Mouse (Mus musculus): ENCODE results near the gene Brsk1.

Gene Brsk1

DNA sequence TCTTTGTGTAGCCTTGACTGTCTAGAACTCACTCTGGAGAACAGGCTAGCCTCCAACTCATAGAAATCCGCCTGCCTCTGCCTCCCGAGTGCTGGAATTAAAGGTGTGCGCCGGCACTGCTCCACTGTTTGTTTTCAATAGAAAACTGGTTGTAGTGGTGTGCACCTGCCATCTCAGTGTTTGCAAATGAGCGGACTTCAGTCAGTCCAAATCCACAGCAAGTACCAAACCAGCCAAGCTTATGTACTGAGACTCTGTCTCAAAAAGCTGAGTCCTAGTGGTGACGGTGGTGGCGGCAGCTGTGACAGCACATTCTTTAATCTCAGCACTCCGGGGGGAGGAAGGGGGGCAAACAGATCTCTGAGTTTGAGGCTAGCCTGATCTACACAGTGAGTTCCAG, 21.9 kb upstream of the Brsk1 start:
- DNase-seq (ENCODE audit: extremely low read depth, insufficient read length, low spot score), result no peak

DNA sequence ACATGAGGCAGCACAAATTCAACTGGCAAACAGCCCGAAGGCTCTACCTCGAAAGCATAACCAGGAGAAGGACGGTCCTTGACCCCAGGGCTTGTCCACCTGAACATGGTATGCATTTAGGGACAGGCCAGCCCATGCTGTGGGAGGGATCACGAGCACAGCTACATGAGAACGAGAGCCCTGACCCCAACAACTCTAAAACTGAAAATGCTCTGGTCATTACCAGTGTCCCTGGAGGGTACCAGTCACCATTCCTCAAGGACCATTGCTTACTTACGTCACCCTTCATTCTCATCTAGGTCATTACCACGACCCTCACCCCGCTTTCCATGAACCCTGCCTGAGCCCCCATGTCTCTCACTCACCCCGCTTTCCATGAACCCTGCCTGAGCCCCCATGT, 21.2 kb upstream of the Brsk1 start:
- no peak for DNase-seq (ENCODE audit: extremely low read depth, insufficient read length, low spot score)

DNA sequence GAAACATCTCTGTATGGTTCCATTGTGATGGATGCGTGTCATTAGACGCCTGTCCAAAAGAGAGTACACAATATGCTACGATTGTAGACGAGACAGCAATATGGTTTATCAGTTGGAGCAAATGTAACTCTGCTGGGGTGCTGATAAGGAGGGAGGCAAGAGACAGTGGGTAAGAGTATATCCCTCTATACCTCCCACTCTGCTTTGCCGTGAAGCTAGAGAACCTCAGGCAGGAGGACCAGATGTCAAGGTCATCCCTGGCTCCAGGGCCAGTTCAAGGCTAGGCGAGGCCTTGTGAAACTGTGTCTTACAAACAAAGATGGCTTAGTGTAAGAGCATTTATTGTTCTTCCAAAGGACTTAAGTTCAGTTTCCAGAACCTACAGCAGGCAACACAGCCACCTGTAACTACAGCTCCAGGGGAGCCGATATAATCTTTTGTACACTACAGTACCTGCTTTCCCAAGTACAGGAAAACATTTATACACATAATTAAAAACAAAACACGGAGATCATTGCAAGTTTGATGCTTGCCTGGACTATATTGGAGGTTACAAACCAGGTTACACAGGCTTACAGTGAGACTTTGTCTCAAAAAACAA, 19.6 kb upstream of the Brsk1 start:
- no peak for DNase-seq (ENCODE audit: extremely low read depth, insufficient read length, low spot score)

DNA sequence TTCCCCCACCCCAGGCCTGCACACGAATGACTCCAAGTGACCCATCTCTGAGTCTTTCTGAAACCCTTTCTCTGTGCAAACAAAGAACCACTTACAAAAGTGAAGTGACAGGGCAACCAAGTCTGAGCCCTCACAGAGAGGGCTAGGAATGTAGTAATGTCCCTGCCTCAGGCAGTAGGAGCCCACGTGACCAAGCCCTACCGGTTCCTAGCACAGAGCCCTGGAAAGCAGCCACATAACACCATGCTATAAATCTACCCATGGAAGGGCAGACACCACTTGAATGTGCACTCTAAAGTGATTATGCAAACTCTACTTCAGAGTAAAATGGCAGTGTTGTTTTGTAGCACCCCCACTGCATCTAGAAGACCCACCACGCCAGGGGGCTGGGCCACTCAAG, 18.4 kb upstream of the Brsk1 start:
- DNase-seq (ENCODE audit: extremely low read depth, insufficient read length, low spot score), result no peak

DNA sequence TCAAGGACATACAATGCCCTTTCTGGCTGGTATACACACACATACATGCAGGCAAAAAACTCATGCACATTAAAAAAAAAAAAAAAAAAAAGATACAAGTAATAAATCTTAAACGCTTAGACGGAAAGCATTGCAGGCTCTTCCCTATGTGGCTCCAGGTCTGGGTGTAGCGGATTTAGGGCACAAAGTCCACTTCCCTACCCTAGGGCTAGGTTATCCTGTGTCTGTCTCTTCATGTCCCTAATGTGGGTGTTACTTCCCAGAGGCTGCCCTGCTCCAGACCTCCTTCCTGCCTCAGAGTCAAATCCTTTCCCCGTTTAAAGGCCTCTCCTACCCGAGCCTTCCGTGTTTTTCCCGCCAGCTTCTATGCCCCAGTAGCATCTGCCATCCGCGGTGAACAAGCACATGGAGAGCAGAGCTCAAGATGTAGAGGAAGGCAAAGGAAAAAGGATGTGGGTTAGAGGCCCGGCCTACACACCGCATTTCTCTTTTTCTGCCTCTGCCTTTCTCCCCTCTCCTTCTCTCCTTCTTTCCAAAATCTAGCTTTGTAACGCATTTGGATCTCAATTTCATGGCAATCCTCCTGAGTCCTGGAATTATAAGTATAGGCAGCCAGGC, 16.2 kb upstream of the Brsk1 start:
- DNase-seq (ENCODE audit: extremely low read depth, insufficient read length, low spot score), result no peak

DNA sequence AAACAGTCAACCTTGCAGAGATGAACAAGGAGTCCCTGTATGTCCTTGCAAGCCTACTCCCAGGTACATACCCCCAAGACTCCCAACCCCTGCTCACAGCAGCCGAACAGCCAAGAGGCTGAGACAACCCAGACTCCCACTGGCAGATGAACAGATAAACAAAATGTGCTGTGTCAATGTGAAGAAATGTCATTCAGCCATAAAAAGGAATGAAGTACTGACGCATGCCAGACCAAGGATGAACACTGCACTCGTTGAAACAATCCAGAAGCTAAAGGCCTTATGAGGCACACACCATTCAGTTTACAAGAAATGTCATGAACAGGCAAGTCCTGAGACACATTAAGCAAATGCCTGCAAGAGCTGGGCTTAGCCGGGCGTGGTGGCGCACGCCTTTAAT, 15.2 kb upstream of the Brsk1 start:
- DNase-seq (ENCODE audit: extremely low read depth, insufficient read length, low spot score), result no peak

DNA sequence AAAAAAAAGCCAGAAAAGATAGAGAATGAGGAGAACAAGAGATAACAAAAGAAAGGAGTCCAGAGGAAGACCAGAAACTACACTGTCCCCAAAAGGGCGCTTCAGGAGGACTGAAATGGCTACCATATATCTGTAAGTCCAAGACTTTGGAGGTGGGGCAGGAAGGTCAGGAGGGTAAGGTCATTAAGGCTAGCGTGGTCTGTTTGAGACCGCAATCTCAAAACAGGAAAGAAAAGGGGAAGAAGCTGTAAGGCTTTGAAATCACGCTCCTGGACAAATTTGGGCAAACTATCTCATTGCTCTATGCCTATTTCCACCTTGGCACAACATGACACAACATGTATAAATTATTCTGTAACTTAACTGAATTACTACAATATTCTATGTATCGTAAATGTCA, 7.1 kb upstream of the Brsk1 start:
- DNase-seq (ENCODE audit: extremely low read depth, insufficient read length, low spot score), result no peak

DNA sequence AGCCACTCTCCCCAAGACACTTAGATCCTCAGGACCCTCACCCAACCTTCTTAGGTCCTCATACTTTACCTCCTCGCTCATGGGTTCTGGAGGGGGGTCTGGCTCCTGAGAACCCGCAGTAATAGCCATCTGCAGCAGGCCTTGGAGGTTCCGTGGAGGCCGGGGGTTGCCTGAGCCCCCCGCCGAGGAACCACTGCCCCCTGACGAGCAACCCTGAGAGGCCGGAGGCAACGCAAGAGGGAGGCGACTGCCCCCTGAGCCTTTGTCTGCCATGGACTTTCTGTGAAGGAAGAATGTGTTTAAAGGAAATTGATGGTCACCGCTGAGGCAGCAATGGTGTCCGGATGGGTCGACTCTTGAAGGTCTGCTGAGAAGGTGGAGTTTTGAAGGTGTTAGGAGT, 6.2 kb upstream of the Brsk1 start:
- peak; percentile 18 for DNase-seq (ENCODE audit: extremely low read depth, insufficient read length, low spot score)

DNA sequence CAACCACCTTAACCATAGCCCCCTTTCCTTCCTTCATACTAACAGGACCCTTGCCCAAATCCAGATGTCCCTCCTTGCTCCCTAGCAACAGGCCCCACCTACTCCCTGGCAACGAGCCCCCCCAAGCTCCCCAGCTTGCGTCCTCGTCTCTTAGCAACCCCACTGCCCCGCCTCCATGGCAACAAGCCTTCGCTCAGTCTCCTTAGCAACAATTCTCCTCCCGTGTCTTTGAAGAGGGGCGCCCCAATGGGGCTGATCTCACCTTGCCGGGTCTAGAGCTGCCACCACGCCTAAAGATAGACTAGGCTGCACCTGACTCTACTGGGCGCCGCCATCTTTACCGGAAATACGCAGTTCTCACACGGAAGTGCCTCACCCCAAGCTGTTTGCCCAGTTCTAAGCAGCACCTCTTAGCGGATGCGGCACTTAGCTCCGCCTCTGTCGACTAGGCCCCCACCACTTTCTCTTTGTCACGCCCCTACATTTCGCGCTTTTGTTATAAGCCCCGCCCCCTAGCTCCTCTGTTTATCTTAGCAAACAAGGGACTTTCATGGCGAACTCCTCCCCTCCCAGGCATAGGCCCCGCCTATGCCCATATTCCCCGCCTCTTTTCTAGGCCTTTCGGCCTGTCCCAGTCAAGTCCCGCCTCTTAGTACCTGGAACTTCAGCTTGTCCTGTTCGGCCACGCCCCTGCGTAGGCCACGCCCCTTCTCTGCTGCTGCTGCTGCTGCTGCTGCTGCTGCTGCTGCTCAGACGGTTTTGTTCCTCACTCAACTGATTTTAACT, 5.6 kb upstream of the Brsk1 start, which contains the start of gene Hspbp1:
Gene Hspbp1, minus strand, starts transcription at position 437 of the 786 bp plus-strand sequence.
- DNase-seq (ENCODE audit: extremely low read depth, insufficient read length, low spot score), result peak; percentile 95

DNA sequence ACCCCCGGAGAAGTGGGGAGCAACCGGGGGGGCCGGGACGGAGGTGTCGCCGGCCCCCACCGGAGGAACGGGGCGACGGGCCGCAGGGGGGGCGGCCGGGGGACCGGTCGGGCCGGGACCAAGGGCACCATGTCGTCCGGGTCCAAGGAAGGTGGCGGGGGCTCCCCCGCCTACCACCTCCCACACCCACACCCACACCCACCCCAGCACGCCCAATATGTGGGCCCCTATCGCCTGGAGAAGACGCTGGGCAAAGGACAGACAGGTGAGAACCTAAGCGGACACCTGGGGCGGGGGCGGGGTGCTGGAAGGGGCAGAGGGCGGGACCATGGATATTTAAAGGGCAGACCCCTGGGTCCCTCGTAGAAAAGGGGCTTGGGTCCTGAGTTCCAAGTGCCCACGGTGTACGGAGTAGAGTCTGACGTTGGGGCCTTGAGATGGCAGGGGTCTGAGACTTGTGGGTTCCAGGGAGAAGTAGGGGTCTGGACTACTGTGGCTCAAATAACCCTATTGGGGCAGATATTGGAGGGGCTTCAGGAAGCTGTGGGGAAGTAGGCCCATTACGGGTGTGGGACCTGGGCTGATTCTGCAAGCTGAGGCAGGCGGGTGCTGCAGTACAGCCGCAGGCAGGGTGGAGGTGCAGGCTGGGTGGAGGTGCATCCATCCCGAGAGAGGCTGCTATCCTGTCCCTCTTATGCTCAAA, 698 bp downstream of the Brsk1 start:
- no peak for DNase-seq (ENCODE audit: extremely low read depth, insufficient read length, low spot score)

DNA sequence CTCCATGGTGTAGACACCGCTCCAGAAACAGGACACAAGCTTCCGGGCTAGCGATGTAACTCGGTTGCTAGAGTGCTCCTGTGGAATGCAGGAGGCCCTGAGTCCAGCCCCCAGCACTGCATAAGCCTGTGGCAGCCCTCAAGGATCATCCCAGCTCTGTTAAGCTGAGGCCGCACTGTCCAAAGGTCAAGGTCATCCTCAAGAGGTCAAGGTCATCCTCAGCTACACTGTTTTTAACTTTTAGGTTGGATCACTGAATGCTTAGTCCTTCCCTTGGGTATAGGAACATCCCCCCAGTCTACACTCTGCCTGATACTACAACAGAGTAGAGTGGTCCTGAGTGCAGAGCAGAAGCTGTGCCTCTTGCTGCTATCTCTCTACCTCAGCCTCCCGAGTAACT, 2.6 kb downstream of the Brsk1 start:
- no peak for DNase-seq (ENCODE audit: extremely low read depth, insufficient read length, low spot score)

DNA sequence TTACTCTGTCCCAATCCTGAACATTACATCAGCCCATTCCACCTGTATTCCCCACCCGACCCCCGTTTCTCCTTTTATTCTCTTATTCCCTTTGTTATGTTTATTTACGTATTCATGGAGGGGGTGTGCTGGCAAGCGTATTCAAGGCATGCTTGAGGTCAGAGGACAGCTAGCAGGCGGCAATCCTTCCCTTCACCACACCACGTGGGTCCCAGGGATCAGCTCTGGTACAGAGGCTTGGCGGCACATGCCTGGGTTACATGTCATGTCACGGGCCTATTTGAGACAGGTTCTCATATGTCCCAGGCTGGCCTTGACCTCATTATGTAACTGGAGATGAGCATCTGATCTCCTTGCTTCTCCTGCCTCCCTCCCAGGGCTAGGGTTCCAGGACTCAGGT, 11.9 kb downstream of the Brsk1 start:
- no peak for DNase-seq (ENCODE audit: extremely low read depth, insufficient read length, low spot score)

DNA sequence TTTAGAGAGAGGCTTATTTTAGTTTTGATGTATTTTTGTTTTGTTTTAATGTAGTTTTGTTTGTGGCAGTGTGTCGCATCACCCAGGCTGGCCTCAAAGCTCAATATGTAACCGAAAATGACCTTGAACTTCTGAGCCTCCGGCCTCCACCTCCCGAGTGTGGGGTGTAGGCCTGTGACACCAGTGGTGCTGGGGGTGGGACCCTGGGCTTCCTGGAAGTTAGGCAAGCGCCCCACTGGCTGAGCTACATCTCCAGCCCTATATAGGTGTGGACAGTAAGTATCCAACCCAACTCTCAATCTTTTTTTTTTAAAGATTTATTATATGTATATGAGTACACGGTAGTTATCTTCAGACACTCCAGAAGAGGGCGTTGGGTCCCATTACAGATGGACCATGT, 12.8 kb downstream of the Brsk1 start:
- no peak for DNase-seq (ENCODE audit: extremely low read depth, insufficient read length, low spot score)

DNA sequence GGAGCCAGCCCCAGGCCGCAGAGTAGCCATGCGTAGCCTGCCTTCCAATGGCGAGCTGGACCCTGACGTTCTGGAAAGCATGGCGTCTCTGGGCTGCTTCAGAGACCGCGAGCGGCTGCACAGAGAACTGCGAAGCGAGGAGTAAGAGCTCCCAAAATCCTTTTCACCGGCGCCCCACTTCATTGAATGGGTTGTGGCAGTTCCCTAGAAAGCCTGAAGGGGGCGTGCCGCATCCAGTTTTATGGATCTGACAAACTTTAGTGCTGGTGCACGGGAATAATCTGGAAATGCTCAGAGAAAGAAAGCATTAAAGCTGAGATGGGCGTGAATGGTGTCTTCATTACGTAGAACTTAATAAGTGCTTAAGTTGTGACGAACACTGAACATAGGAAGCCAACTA, 14.7 kb downstream of the Brsk1 start:
- DNase-seq (ENCODE audit: extremely low read depth, insufficient read length, low spot score), result no peak

DNA sequence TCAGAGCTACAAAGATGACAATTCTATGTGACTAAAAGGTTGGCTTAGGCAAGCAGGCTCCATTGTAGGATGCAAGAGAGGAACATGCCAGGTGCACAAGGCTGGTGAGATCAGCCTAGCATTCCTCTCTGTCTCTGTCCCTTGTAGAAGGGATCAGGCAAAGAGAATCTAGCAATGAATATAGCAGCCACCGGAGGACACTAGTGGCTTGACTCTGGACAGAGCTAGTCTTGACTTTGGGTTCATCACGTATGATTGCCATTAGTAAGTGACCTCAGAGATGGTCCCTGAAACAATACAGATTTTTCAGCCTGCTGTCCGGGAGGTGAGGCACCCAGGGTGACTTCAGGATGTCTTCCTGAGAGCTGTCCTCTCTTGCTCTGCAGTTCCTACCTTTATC, 22.2 kb downstream of the Brsk1 start:
- no peak for DNase-seq (ENCODE audit: extremely low read depth, insufficient read length, low spot score)

DNA sequence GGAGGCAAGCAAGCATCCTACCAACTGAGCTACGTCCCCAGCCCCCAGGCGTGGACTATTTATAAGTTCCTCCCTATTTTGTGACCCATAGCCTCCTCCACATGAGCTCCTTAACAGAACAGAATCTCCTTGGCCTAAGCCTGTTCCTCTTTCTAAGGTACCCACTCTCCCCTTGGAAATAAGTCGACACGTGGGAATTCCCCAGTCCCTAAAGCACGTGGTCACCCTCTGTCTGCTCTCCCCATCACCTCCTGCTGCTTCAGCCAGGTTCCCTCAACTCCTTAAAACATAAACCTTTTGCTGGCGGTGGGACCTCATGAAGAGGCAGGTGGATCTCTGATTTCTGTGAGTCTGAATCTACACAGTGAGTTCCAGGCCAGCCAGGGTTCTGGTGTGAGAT, 26.6 kb downstream of the Brsk1 start:
- DNase-seq (ENCODE audit: extremely low read depth, insufficient read length, low spot score), result no peak

DNA sequence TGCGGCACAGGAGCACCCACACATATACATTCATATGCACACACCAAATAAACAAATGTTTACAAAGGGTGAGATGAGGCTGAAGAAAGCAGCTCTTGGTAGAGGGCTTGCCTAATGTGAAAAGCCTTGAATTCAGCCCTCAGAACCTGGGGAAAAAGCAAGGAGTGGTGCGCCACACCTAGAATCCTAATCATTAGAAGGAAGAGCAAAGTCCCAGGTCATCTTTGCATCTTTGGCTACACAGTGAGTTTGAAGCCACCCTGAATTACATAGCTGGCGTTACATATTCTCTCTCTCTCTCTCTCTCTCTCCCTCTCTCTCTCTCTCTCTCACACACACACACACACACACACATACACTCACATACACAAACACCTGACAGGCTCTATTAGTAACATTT, 28.9 kb downstream of the Brsk1 start:
- no peak for DNase-seq (ENCODE audit: extremely low read depth, insufficient read length, low spot score)

DNA sequence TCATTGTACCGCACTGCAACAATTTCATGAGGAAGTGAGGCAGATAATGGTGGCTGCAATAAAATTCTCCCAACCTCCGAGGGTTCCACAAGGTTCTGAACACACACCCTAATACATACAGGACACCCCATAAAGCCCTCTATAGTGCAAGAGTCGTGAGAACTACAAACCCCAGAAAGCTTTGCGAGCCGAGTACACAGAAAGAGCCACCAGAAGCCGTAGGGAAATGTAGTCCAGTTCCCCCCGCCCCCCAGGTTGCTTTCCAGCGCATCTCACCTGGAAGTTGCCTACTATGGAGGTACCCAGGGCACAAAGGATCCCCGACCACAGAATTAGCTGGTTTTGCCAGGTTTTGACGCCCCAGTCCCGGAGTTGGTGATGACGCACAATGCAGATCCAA, 33.1 kb downstream of the Brsk1 start:
- DNase-seq (ENCODE audit: extremely low read depth, insufficient read length, low spot score), result no peak

DNA sequence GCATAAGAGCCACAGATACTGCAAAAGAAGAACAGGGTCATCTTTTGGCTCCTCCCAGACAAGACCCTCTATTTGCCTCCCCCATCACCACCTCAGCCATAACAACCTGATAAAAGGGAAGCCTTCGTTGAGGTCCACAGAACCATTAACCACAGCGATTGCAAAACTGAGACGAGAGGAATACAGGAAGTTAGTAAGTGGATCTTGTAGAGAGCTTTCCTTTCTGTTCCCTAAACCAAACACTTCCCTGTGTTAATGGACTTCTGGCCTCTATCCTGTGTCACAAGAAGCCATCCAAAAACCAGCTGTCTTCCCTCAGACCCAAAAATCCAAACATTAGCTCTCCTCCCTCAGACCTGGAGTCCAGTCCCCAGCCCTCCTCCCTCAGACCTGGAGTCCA, 34.0 kb downstream of the Brsk1 start:
- DNase-seq (ENCODE audit: extremely low read depth, insufficient read length, low spot score), result no peak

DNA sequence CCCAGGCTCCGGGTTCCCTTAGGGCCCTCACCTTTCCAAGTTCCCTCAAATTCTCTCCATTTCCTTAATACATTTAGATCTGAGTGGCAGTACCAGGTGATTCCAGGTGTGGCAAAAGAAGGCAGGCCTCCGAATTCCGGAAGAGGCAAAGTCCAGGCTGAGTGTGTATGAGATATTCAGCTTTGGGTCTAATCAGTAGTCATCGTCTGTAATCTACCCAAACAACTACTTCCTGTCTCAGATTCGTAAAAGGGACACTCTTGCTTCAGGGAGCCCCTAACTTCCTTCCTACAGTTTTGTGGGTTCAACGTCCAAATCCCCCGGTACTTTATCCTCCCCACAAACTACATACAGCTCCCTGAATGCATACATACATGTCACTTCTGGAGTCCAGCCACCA, 34.8 kb downstream of the Brsk1 start, which contains the start of gene Tmem150b:
Gene Tmem150b, minus strand, starts transcription at position 81 of the 400 bp plus-strand sequence.
- no peak for DNase-seq (ENCODE audit: extremely low read depth, insufficient read length, low spot score)

DNA sequence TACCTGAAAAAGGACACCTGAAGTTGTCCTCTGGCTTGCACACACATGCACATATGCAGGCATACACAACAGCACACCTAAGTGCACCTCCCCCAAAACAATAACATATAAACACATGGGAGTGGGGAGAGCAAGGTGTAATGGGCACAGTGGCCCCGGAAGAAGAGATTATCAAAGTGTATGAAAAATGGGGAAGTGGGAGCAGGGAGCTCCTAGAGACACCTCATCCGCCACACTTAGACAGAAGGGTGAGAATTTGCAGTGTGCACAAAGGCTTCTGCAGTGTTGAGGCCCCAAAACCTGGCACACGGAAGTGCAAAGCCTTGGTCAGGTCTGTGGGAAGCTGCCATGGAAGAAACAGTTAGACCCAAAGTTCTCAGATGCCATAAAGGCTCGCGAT, 40.7 kb downstream of the Brsk1 start:
- no peak for DNase-seq (ENCODE audit: extremely low read depth, insufficient read length, low spot score)

Measured in 3134 (cell line).